Mouse (Mus musculus): ENCODE results near the gene Slc27a3.

The Slc27a3 gene

DNA sequence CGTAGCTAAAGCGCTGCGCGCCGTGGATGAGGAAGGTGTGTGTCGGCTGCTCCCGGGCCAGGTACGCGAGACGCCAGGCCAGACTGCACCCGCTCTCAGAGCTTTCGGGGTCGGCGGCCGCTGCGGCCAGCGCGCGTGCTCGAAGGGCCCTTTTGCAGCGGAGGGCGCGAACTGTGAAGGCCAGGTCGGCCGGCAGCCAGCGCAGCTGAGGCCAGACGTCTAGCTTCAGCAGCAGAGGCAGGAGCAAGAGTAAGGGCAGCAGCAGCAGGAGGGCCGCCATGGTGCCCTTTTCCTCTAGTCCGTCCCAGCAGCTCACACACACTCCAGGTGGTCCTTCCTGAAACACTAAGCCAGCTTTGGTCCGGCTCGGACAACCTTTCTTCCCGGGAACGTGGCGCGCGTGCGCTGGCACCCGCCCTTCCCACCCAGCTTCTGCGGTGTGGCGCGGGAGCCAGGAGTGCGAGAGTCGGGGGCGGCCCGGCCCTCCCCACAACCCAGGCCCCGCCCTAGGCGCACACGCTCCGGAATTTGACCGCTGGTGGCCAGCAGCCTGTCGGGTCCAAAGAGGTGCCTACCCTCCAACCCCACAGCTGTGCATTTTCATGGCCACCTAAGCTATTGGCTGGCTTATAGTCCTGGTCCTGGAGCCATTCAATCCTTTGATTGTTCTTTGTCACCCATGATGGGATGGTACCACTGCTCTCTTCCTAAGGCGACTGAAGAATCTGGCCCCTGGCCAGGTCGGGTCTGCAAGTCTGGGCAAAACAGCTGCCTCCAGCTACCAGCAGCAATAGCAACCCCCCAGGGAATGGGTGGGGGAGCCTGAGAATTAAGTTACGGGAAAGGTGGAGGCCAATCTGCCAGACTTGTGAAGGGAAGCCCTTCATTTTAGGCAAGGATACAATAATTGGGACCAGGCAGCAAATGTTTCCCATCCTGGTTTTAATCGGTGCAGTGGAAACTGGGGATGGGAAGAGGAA, at the start of gene Slc27a3:
Slc27a3 (minus strand) TSS at position 428 of the 980 bp plus-strand sequence.
- peak; percentile 73 for DNase-seq (ENCODE audit: inconsistent ontology term)

DNA sequence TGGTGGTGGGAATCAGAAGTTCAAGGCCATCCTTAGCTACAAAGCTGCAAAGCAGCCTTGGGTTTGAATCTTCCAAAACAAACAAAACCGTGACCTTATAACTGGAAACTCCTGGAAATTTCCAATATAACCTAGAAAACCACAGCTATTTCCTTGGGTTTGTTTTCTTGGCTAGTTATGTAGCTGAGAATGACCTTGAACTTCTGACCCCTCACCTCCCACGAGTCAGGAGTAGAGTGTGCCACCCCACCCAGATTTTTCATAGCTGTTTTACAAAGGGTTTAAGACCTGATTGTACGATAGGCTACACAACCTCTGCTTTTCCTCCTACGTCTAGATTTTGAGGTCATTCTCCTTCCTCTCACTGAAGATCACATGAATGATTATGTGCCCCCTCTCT, 47.4 kb upstream of the Slc27a3 start:
- DNase-seq (ENCODE audit: inconsistent ontology term), result no peak

DNA sequence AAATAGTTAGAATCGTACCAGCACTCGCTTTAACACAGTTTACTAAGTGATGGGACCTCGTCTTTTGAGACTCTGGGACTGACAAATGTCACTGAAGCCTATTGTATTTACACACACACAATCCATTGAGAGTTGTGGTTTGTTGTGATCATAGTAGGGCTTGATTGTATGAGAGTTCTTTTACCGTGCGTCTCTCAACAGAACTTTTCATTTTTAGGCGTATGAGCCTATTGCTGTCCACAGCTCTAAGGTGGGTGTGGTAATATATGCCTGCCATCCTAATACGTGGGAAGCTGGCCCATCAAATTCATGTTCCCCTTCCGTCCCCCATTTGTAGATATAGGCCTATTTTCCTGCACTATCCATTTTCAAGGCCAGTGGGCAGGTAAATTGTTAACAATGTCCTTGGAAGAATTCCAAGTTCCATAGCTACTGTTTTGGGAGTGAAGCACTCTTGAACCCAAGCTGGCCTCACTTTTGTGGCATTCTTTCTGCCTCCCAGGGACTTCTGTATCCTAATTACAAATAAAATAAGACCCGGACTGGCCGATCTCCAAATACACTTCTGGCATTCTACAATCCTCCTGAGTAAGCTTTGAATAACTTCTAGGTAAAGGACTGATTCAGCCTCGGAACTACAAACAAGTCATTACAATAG, 44.5 kb upstream of the Slc27a3 start:
- no peak for DNase-seq (ENCODE audit: inconsistent ontology term)

DNA sequence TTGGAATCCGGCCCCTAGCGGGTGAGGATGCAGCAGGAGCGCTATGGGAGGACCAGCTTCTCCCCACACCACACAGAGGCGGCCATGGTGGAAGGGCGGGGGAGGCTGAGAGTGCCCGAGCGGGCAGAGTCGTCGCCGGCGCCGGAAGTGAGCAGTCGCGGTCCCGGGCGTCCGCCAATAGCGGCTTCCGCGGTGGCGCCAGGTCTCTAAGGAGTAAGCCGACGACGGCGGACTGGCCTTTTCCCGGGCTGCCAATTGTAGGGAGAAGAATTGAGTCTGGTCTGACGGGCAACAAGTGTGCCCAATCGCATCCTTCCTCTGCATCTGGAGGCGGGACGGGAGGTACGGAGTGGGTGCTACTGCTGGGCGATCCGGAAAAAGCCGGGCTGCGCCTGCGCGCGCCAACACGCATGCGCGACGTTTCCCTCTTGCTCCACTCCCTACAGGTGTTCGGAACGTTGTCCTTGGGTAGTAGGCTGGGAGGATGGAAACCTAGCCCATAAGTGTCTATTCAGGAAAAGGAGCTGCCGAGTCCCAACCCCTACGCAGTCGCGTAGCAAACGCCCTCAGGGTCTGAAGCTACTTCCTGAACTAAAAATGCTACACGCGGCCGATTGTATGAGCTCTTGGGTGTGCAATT, 43.8 kb upstream of the Slc27a3 start, which contains the start of gene Ints3:
Ints3 (minus strand) TSS at position 242 of the 640 bp plus-strand sequence.
- DNase-seq (ENCODE audit: inconsistent ontology term), result peak; percentile 99

DNA sequence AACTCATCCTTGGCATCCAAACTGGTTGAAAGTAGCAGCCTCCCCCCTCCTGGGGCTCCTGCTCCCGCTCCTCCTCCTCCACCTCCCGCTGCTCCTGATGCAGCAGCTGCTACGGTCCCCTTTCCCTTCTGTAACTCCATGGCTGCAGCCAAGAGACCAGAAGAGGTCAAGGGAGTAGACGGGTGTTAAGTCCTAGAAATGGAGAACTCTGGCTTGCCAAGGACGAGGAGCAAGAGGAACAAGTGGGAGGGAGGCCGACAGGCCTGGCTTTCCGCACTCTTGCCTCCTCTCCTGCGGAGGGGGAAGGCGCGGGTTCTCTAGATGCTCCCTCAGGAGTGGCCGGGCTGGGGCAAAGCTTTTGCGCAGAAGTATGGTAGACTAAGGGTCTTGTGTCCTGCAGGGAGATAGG, 43.1 kb upstream of the Slc27a3 start:
- DNase-seq (ENCODE audit: inconsistent ontology term), result peak; percentile 59

DNA sequence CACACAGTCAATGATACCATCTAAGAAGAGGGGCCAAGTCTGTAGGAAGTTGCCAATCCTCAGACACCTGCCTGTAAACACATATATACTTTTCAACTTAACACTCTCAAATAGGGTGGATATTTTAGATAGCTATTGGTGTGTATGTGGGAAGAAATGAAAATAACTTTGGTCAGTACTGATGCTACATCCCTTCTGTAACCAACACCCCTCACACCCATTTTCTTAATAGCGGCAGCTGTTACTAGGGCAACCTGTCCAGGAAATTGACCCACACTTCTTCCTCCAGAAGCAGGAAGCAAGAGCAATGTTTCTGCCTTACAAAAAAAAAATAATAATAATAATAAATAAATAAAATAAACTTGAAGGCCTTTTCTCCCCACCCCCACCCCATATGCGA, 42.6 kb upstream of the Slc27a3 start:
- DNase-seq (ENCODE audit: inconsistent ontology term), result no peak

DNA sequence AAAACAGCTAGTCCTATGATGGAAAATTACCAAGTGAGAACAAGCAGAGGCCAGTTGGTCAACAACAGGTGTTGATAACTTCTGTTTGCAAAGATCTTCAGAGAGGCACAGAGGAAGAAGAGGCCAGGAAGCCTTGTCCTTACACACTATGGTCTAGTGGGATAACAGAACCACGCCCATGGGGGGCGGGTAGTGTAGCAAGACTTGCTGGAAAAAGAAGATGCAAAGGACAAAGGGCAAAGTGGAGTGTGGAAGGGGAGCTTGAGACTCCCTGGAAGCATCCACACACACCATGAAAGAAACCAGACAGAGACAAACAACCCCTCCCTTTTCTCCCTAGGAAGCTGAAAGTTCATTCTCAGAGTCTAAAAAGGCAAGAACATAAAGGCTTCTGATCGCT, 39.8 kb upstream of the Slc27a3 start:
- DNase-seq (ENCODE audit: inconsistent ontology term), result no peak

DNA sequence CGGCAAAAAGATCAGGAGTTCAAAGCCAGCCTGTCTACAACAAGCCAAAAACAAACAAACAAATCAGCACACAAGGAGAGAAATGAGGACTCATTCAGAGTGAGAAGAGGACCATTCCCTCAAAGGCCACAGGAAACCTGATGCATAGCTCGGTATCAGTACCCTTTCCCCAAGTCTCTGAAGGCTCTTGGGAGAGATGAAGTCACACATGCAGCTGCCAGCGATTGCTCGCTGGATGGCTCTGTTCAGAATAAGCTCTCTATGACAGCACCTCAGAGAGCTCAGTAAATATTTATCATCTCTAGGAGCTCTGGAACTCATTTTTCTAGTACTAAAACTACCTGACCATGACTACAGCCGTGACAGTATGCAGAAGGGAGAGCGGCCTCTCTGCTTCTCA, 38.4 kb upstream of the Slc27a3 start:
- DNase-seq (ENCODE audit: inconsistent ontology term), result no peak

DNA sequence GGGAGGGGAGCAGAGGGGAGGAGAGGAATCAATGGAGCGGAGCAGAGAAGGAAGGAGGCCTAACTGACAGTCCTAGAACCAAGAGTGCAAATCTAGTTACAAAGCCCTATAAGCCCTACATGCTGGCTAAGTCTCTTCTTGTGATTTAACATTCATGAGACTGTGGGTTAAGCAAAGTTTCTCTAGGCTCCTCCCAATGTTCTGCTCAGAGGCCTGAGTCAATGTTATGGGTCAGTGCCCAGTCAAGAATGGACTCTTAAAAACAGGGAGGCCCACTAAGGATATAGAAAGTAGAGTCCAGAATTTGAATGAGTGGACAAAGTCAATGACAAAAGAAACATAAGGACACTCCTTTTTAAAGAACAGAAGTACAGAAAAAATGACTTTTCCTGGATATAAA, 37.8 kb upstream of the Slc27a3 start:
- no peak for DNase-seq (ENCODE audit: inconsistent ontology term)

DNA sequence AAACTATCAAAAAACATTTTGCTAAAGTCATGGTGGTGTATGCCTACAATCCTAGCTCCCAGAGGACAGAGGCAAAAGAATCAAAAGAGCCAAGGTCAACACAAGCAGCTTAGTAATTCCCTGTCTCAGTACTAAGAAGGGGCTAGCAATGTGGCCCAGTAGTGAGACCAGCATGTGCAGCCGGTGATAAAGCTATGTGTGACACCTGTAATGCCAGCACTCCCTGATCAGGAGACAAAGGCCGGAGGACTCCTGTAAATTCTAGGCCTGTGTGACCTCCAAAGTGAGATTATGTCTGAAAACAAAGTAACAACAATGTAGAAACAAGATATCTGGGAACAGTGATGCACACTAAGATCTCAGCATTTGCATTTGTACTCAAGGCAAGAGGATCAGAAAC, 35.8 kb upstream of the Slc27a3 start:
- DNase-seq (ENCODE audit: inconsistent ontology term), result no peak

DNA sequence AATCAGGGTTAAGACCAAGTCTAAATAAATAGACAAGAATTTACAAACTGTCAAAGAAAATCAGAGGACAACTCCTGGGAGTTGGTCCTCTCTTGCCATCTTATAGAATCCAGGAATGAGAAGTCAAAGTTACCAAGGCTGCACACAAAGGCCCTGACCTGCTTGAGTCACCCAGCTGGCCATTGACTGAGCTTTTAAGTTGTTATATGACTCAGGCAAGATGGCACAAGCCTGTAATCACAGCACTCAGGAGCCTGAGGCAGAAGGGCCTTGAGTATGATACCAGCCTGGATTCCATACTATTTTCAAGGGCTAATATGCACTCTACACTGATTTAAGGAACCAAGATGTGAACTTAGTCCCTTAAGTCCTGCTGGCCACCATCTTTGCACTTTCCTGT, 33.8 kb upstream of the Slc27a3 start:
- no peak for DNase-seq (ENCODE audit: inconsistent ontology term)

DNA sequence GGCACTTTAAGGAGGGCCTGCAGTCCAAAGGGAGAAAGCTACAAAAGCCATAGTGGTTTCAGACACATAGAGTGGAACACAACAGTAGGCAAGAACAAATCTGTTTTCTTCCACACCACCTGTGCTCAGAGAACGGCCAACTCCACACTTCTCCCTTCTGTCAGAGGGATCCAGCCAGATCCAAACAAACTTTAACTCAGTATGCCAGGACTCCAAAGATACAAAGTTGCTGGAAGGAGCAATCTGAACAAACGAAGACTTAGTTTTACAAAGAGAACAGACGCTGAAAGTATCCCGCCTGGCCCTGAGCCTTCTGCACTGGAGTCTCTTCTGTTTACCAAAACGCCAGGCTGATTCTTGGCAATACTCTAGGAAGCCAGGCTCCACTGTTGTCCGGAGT, 31.0 kb upstream of the Slc27a3 start:
- DNase-seq (ENCODE audit: inconsistent ontology term), result no peak

DNA sequence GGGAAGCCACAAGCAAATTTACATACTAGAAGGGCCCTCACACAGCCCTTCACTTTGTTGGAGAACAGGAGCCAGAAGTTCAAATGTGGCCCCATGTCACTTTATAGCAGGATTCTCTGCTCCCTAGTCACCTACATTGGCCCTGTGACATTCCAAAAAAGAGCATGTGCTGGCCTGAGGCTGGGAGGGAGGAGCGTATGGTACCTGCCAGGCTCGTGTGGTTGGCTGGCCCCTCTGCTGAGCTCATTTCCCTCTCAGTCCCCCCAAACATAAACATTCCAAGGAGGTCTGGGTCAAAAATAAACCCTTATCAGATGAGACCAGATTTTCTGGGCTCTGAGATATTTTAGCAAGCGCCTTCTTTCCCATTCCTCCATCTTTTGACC, 23.3 kb upstream of the Slc27a3 start:
- DNase-seq (ENCODE audit: inconsistent ontology term), result no peak

DNA sequence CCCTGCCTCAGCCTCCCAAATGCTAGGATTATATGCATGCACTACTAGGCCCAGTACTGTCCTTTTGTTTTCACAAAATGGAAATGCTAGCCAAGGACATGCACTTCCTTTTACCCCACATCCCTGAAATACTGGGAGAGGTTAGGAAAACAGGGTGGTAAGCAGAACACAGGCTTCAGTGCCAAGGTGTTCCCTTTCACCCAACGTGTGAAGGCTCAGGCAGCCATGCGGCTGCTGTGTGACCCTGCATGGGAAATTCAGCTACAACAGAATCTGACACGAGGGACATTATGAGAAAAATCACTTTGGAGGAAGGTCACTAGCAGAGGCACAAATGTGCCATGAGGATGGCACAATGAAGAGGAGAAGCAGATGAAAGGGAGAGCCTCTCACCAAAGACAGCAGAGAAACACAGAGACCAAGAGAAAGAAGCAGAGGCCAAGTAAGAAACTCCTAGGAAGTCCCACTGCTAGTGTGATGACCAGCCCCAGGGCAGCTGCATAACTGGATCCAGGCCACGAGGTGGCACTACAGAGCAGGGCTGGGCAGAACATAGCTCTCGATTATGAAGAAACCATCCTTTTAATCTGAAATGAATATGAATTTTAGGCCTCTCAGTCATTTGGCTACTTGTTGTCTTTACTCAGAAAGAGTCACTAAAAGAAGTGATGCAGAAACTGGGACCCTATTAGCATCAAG, 22.7 kb upstream of the Slc27a3 start:
- peak; percentile 32 for DNase-seq (ENCODE audit: inconsistent ontology term)

DNA sequence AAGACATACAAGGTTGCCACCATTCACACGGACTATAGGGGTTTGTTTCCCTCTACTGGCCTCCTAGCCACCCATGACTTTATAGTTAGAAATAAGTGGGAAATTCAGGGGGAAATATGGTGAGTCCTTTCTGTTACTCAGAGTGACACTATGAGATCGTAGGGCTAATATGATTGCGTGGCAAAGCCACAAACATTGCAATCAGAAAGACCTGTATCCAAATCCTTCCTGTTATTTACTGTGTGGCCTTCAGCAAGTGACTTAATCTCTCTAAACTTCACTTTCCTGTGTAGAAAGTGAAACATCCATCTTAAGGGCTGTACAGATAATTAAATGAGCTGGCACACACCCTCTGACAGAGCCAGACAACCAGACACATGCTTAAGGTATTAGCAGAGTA, 19.0 kb upstream of the Slc27a3 start:
- no peak for DNase-seq (ENCODE audit: inconsistent ontology term)

DNA sequence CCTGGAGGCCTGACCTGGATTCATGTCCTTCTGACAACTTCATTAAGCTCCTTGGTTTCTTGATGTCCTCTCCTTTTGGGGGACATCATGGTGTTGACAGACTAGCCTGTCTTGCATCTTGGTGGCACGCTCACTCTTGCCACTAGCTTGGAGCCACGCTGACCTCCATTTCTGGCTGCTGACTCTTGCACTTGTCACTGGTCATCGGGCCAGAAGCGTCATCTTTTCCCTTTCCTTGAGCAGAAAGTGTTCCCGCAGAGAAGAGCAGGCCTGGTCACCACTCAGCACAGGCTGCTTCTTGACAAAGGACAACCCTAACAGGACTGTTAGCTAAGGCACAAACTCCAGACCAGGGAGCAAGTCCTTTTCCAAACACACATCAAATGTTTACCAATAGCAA, 16.7 kb upstream of the Slc27a3 start:
- DNase-seq (ENCODE audit: inconsistent ontology term), result no peak

DNA sequence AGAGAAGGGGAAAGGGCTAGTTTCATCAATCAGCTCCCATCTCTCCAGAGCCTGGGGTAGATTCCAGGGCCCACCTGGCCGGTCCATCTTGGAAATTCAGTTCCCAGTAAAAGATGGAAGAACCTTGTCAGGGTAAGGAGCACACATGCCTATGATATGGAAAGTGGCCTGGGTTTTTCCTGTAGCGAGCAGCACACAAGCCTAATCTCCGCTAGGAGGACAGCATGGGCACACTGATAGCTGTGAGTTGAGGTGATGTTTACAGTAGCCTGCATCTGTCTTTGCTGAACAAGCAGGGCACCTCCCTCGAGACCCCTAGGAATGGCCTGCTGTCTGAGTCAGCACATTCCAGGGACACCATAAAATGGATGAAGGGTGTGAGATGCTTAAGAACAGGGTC, 14.9 kb upstream of the Slc27a3 start:
- DNase-seq (ENCODE audit: inconsistent ontology term), result no peak

DNA sequence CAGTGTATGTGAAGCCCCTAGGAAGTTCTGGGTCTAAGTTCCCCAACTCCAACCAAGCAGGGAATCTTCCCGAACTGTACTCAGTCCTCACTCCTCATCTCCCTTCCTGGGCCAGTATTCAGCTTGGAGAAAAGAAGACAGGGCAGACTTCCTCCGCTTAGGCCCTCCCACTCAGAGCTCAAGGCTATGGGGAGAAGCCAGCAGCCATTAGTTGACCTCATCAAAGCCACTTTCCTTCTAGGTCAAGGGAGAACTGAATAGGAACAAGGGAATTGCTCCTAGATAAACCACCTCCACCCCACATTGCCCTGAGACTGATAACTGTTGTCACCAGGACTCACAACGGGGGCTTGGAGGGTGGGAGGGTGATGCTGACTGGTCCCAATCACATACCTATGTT, 14.4 kb upstream of the Slc27a3 start:
- no peak for DNase-seq (ENCODE audit: inconsistent ontology term)

DNA sequence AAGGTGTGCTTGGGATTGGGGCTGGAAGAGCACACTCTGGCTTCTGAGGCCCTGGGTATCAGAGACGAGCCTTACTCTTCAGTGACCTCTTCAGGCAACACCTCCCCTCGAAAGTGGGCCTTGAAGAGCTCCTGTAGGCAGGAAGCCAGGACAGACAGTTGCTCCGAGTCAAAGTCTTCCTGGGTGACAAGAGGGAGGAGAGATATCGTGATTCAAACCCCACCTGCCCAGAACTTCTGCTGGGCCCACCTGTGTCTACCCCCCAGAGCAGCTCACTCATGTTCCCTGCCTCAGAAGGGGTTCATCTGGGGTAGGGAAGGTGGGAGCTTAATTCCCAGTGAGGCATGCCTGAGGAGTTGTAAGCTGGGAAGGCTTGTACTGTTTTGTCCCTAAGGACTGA, 11.3 kb upstream of the Slc27a3 start:
- no peak for DNase-seq (ENCODE audit: inconsistent ontology term)

DNA sequence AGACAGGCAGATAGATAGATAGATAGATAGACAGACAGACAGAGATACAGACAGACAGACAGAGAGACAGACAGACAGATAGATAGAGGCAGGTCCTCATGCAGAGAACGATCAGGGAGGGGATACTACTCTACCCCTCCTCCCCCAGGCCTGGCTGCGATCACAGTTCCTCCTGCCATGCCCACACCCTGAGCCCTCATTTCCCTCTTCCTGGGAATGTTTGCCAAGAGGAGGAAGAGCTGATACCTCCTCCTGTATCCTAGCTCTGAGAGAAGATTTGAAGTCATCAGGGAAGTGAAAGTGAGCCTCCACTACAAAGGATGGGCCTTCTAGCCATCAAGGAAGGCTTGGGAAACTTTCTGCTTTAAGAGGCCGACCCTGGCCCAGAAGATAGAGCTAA, 5.9 kb upstream of the Slc27a3 start:
- no peak for DNase-seq (ENCODE audit: inconsistent ontology term)

DNA sequence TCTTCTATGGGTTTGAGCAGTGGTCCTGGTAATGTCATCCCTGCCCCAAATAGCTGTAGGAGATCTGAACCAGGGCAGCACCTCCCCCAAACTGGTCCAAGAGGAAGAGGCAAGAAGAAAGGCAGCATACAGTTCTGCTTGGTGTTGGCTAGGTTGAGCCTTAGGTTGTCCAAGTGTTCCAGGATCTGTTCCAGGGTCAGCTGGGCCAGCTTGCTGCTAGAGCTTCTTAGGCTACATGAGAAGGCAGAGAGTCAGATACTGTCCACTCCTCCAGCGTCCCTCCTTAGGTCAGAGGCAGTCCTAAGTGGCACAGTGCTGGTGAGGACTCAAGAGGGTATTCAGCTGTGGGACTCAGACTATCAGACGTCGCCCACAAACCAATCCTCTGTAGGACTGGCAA, 2.9 kb upstream of the Slc27a3 start:
- no peak for DNase-seq (ENCODE audit: inconsistent ontology term)

DNA sequence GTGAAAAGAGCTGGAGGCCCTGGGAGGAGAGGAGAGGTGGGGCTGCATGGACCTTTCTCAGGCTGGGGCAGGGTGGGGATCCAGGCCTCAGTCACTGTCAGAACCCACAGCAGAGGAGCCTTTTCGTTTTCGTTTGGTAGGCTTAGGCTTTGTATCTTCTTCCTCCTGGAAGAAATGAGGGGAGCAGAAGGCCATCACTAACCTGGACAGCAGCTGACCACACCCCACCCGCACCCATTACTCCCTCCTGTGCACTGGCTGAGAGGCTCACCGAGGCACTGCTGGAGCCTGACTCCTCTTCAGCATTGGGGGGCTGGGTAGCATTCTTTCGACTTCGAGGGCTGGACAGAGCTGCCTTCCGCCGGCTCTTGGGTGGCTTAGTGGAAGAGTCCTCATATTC, 2.2 kb upstream of the Slc27a3 start:
- DNase-seq (ENCODE audit: inconsistent ontology term), result no peak
